ENCODE assay signal across 9 mouse cellular contexts in genomic region chr15:13134086-13134485, GRCm38 (mm10). TPM values are rescaled to one million over a fixed set of nuclear protein-coding genes. Genes with fewer than 3 reads are reported as not detected.
A peak's percentile ranks its signal among the peaks of the same experiment; 100 is the strongest.
DNase-seq lines count a peak whose midpoint lies in the region; ATAC-seq and TF ChIP-seq lines count a peak whose summit lies in the region.
"Had no signal": no experiment of that assay in that cellular context is flagged by ENCODE, and none has a peak within 500 bp of the region (broad histone marks: within the 10 kb centered on the region; RNA-seq: fewer than 3 reads in every experiment).

No protein-coding gene starts in this region.

- no peaks in the 10 kb centered on the region for H3K36me3 ChIP-seq in liver, postnatal 0 days (replicated peaks; ENCODE audit: insufficient read depth, low read length)
- H3K36me3 ChIP-seq in liver, embryonic 12.5 days, result no peaks in the 10 kb centered on the region
- H3K36me3 ChIP-seq in limb, embryonic 11.5 days (ENCODE audit: control insufficient read depth, insufficient read depth, low read length), result no peaks in the 10 kb centered on the region
- H3K36me3 ChIP-seq: limb, embryonic 12.5 days had no signal

- H3K4me2 ChIP-seq in liver, postnatal 0 days (ENCODE audit: low read depth, low read length), result no peak overlapping the region
- H3K4me2 ChIP-seq in liver, embryonic 12.5 days, result no peak overlapping the region
- no peak overlapping the region for H3K4me2 ChIP-seq in limb, embryonic 11.5 days (ENCODE audit: low read depth, severe bottlenecking)
- H3K4me2 ChIP-seq: limb, embryonic 12.5 days had no signal

- H3K27me3 ChIP-seq in liver, postnatal 0 days (ENCODE audit: insufficient read depth, low read length), result no peaks in the 10 kb centered on the region
- no peaks in the 10 kb centered on the region for H3K27me3 ChIP-seq in liver, embryonic 12.5 days (replicated peaks)
- no peaks in the 10 kb centered on the region for H3K27me3 ChIP-seq in limb, embryonic 11.5 days (ENCODE audit: control insufficient read depth, insufficient read depth, low read length)
- H3K27me3 ChIP-seq: limb, embryonic 12.5 days had no signal

- H3K9ac ChIP-seq in liver, postnatal 0 days (replicated peaks), result no peak overlapping the region
- no peak overlapping the region for H3K9ac ChIP-seq in liver, embryonic 12.5 days
- H3K9ac ChIP-seq in limb, embryonic 11.5 days (ENCODE audit: low read length), result no peak overlapping the region
- H3K9ac ChIP-seq: limb, embryonic 12.5 days had no signal

- peak; percentile 55 for DNase-seq in adrenal gland, adult 2 months
- DNase-seq in adrenal gland, postnatal 4 days (ENCODE audit: low spot score in 2 of 2), result no peak
- DNase-seq in liver, postnatal 0 days, result no peak
- DNase-seq in limb, embryonic 11.5 days (ENCODE audit: low spot score), result peak; percentile 37
- DNase-seq in left cerebral cortex, adult 8-10 months (ENCODE audit: low spot score in 2 of 2), result no peak

- H3K4me1 ChIP-seq in liver, postnatal 0 days (ENCODE audit: insufficient read depth), result no peaks in the 10 kb centered on the region
- H3K4me1 ChIP-seq in liver, embryonic 12.5 days, result no peaks in the 10 kb centered on the region
- H3K4me1 ChIP-seq in limb, embryonic 11.5 days (ENCODE audit: control insufficient read depth, insufficient read depth, low read length), result no peaks in the 10 kb centered on the region
- H3K4me1 ChIP-seq: limb, embryonic 12.5 days had no signal

- 48% methylated on average over 1 of the region's 1 CpGs for WGBS in liver, postnatal 0 days (ENCODE audit: insufficient replicate concordance)
- WGBS in liver, embryonic 12.5 days (ENCODE audit: insufficient replicate concordance), result 50% methylated on average over 1 of the region's 1 CpGs
- WGBS in limb, embryonic 11.5 days, result 61% methylated on average over 1 of the region's 1 CpGs

- peak; percentile 34; the same call in 1 of the 2 replicates for TF ChIP-seq CTCF in liver, postnatal 0 days (IDR thresholded peaks at IDR 0.05; ENCODE audit: low read depth)

- no peak for TF ChIP-seq EP300 in liver, postnatal 0 days (IDR thresholded peaks at IDR 0.05; ENCODE audit: low read depth)

- H3K9me3 ChIP-seq in liver, postnatal 0 days (ENCODE audit: low read length), result no peaks in the 10 kb centered on the region
- H3K9me3 ChIP-seq in liver, embryonic 12.5 days (replicated peaks), result no peaks in the 10 kb centered on the region
- no peaks in the 10 kb centered on the region for H3K9me3 ChIP-seq in limb, embryonic 11.5 days (ENCODE audit: control insufficient read depth, low read length)
- H3K9me3 ChIP-seq: limb, embryonic 12.5 days had no signal

- ATAC-seq in liver, postnatal 0 days, result no peak
- no peak for ATAC-seq in liver, embryonic 12.5 days
- 0 out of 2 replicates have a peak, but pooled peaks have one; percentile 32 for ATAC-seq in common myeloid progenitor, adult 5-6 weeks (replicated peaks; ENCODE audit: low read depth, poor library complexity, severe bottlenecking)
- no peak for ATAC-seq in limb, embryonic 11.5 days (ENCODE audit: insufficient number of reproducible peaks, low FRiP score, low TSS enrichment, low read depth)
- no peak for ATAC-seq in CD4-positive, CD25-positive, alpha-beta regulatory T cell, adult 4 months

- H3K4me3 ChIP-seq in liver, postnatal 0 days (ENCODE audit: low read depth, low read length), result no peak overlapping the region
- H3K4me3 ChIP-seq in liver, embryonic 12.5 days, result no peak overlapping the region
- H3K4me3 ChIP-seq in limb, embryonic 11.5 days (ENCODE audit: low read depth, low read length), result no peak overlapping the region
- H3K4me3 ChIP-seq: limb, embryonic 12.5 days had no signal

- H3K27ac ChIP-seq in liver, postnatal 0 days (ENCODE audit: low read depth), result no peak overlapping the region
- H3K27ac ChIP-seq in liver, embryonic 12.5 days, result no peak overlapping the region
- H3K27ac ChIP-seq in limb, embryonic 11.5 days (replicated peaks; ENCODE audit: low read depth, low read length), result no peak overlapping the region
- H3K27ac ChIP-seq: limb, embryonic 12.5 days had no signal

RNA-seq across cellular contexts. Expression of gene Cdh6, which starts 39.4 kb away (rescaled TPM):
- total RNA-seq in adrenal gland, adult 2 months (2021), result 10 to 100 TPM; 15.5 to 15.7 TPM
- 0.50 and 1.4 TPM in 2 replicates for polyA plus RNA-seq in adrenal gland, adult 2 months (2012; rRNA removed)
- 10 to 100 TPM; 25.1 to 35.3 TPM for total RNA-seq in adrenal gland, postnatal 4 days (2021)
- polyA plus RNA-seq in liver, postnatal 0 days (2015; fragmentation: Nextera tagmentation; extraction: Ambion mirVana), result 0.20 and 0.24 TPM in 2 replicates
- 0.24 and 0.29 TPM in 2 replicates for polyA plus RNA-seq in liver, embryonic 12.5 days (2016; fragmentation: Nextera tagmentation; extraction: Ambion mirVana)
- not detected in 2 replicates for total RNA-seq in common myeloid progenitor, adult 5-6 weeks (2017)
- polyA plus RNA-seq in limb, embryonic 11.5 days (2014; fragmentation: Nextera tagmentation; extraction: Ambion mirVana), result 4.9 and 5.1 TPM in 2 replicates
- 10 to 100 TPM; 17.0 to 21.4 (median 19.0) TPM for total RNA-seq in left cerebral cortex, adult 8-10 months (2022)
- polyA plus RNA-seq in CD4-positive, CD25-positive, alpha-beta regulatory T cell, adult 4 months (2017; shearing (Covaris generic)), result under 1 TPM in 1 of 2 experiments, not detected in 1; 0.05 TPM

Comparison
In these comparisons a context has a peak if more than half of its experiments do, and no peak if none do; other contexts are left out.
1. DNase-seq: peak in adrenal gland, adult 2 months (single experiment) and limb, embryonic 11.5 days (single experiment); none in adrenal gland, postnatal 4 days (0 of 2), liver, postnatal 0 days (single experiment) and left cerebral cortex, adult 8-10 months (0 of 2).